Mouse (Mus musculus) testis, postnatal 14 days (tissue): ENCODE data around the gene Cnn3.

ENCODE experiments used
- DNase-seq: peaks from one replicate; pipeline ENCODE4 v3.0.0; 2021; ENCODE audit warnings: low spot score

The Cnn3 gene

DNA sequence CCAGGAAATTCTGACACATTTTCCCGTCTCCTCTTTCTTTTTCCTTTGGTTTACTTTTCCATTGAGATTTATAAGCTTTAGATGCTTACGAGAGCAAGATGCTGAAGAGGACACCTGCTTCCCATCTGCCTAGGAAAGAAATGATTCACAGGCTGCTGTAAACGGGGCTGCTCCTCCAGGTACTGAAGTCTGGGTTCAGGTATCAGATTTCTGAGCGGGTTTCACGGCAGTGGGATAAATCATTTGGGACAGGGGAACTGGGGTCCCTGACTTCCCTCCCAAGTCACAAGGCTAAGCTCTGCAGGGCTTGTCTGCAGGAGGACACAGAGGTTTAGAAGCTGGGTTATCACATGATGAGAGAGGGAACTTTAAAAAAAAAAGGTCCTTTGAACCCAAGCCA is 65.7 kb downstream of the Cnn3 start:
- no peak for DNase-seq

DNA sequence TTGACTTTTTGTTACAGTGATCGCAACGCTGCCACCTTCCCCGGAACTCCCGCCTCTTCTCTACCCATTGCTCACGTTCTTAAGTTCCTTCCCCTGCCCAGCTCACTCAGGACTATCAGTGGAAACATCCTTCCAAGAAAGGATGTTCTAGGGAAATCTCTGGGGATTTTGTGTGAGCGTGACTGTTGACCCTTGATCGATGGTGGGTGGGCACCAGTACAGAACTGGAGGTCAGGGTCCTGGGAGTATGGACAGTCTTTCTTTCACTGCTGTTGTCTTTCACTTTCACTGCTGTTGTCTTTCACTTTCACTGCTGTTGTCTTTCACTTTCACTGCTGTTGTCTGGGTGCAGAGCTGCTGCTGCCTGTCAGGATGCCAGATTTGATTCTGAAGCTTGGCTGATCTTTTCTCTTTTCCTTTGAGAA is 67.7 kb downstream of the Cnn3 start:
- no peak for DNase-seq

- DNase-seq: peak; percentile 51
Measured at GRCm38 (mm10) chr3:121500225-121500624, 73.9 kb downstream of the Cnn3 start.

DNA sequence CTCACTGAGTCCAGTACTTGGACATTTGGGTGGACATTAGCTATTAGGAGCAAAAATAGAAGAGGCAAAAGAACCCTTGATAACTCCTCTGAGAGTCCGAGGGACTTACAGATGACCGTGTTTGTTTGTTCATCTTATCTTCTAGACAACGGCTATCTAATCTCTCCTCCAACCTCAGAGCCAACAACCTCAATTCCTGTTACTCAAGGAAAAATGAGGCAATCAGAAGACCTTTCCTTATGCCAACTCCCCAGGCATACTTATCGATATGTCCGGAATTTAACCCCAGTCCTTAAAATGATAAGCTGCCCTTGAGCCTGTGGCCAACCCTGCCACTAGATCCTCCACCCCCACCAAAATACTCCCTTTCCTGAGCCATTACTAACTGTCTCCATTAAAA is 74.4 kb downstream of the Cnn3 start:
- DNase-seq: peak; percentile 20

DNA sequence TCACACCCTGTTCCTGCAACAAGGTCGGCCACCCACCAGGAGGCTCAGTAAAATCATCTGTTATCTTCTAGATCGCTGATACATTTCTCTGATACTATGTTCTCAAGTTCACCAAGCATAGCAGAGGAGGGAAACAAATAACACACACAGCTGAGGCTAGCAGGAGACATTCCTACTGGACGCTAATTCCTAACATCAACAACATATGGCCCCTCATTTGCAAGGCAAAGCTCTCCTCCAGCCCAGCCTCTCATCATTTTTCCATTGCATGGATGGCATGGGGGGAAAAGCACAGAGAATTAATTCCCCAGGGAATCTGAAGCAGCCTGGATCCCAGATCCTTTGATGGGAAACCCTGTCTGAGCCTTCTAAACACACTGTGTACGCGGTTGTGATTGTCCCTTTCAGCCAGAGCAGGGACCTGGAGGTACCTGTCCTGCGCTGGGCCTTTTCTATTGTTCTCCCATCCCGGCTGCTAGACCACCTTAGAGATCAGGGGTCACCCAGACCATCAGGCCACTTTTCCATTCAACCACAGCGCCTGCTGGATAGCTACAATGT is 78.7 kb downstream of the Cnn3 start:
- DNase-seq: peak; percentile 15

DNA sequence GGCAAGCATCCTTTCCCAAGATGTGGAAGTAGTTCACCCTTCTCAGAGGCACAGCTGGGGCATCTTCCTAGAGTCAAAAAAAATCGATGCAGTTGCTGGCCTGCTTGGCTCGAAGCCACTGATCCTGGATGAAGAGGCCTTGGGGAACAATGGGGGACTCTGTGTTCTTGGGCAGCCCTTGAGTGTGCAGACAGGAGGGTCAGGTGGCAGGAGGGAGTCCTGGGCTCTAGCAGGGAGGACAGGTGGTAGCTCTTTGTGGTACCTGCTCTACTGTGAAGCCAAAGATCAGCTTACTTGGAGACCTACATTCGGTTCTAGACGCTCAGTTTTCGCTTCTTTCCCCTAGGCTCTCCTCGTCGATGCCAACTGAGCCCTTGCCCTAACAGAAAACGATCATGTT is 79.9 kb downstream of the Cnn3 start:
- no peak for DNase-seq

- DNase-seq: no peak
Measured at GRCm38 (mm10) chr3:121506756-121507155, 80.5 kb downstream of the Cnn3 start.

GRCm38 (mm10) chr3:121507678-121508077 is 81.4 kb downstream of the Cnn3 start:
- DNase-seq: no peak
